Mouse (Mus musculus) neural tube, embryonic 10.5 days (tissue): ENCODE data around the gene Wfdc3.

Experiments used
- DNase-seq: peaks from one replicate; pipeline ENCODE4 v3.0.0-alpha.2; 2017; ENCODE audit warnings: low spot score; ENCODE audit errors: extremely low spot score

Gene Wfdc3

DNA sequence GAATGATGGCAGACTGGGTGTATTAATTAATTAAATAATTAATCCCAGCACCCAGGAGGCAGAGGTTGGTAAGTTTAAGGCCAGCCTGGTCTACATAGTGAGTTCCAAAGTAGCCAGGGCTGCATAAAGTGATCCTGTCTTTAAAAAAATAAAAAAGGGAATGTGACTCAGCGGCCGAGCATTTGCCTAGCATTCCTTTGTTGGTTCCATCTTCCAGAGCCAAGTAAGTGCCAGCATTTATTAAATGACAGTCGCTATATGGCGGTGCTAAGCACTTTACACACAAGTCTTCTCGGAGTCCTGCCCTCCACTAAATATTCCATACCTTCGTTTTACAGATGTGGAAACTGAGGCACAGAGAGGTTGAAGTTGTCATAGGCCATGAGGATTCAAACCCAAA lies 30.4 kb upstream of the Wfdc3 start:
- DNase-seq, result no peak

- no peak for DNase-seq
Measured at GRCm38 (mm10) chr2:164773989-164774364, 28.2 kb upstream of the Wfdc3 start.

DNA sequence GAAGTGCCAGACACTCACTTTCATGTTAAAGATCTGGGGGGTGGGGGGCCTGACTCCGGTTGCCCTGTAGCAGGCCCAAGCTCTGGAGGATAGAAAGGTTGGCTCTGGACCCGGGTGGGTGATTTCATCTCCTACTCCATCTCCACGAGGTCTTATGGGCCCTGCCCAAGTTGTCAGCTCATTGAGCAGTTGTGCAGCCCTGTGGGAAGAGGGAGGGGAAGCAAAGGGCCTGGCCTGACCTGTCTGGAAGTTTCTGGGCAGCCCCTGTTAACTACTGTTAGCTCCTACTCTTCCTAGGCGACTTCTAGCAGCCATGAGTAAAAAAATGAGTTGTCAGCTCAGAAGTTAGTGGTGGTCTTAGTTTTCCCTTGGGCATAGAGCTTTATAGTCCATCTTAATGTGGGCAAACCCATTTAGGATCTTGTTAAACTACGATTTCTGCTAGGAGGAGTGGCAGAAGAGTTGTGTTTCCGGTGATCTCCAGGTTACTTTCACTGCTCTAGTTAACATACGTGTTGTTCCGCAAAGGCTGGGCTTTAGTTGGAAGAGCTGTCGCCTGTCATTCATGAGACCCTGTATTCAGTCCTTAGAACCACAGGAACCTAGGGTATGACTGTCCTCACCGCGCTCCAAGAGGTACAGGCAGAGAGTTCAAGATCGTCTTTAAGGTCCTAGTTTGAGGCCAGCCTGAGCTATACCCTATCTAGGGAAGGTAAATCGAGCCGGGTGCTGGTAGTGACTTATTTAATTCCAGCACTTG lies 27.7 kb upstream of the Wfdc3 start:
- DNase-seq, result no peak

- no peak for DNase-seq
Measured at GRCm38 (mm10) chr2:164771123-164771522, 25.4 kb upstream of the Wfdc3 start.

GRCm38 (mm10) chr2:164770279-164770678 lies 24.5 kb upstream of the Wfdc3 start:
- DNase-seq, result no peak

DNA sequence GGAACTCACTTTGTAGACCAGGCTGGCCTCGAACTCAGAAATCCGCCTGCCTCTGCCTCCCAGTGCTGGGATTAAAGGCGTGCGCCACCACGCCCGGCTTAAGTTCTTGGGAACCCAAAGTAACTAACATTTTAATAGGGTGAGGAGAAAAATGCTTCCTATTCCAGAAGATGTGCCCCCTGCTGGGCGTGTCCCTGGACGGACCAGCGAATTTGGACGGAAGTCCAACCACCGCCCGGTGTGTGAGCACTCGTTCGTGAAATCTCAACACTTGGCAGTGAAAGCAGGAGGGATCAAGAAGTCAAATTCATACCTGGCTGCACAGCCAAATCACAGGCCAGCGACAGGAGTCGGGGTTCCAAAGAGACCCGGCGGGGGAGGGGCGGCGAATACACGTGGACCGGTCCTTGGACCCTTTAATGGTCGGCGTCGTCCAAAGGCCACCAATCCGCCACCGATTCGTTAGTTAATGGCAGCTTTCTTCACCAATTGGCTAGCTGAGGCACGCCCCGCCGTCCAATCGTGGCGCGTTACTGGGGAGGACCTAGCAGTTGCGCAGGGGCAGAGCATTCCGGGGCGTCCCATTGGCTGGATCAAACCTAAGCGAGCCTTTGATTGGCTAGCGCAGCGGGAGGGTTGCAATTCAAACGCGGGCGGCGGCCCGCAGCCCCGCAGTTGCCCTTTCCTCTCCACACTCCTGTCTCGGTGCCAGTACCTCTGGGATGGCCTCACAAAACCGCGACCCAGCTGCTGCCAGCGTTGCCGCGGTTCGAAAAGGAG lies 23.7 kb upstream of the Wfdc3 start, which contains the start of gene Ube2c:
Gene Ube2c (plus strand): TSS at position 641 of the 780 bp plus-strand sequence.
- peak; percentile 97 for DNase-seq

GRCm38 (mm10) chr2:164767812-164768540 lies 22.2 kb upstream of the Wfdc3 start:
- DNase-seq, result no peak

- no peak for DNase-seq
Measured at GRCm38 (mm10) chr2:164765841-164766240, 20.1 kb upstream of the Wfdc3 start.

DNA sequence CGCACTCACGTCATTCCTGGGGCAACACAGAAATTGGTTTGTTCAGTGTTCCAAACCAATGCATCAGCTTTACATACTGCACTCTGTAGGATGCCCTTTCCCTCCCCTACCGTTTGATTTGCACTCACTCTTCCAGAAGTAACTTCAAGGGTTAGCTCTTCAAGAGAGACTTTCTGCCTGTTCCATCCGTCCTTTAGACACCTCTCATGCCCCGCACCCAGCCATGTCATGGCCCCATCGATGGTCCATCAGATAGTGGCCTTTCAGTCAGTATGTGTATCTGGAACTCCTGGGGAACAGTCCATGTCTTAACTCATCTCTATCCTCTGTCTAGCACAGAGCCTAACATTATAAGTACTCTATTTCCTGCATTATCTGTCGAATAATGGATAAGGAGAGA lies 16.9 kb upstream of the Wfdc3 start:
- DNase-seq, result no peak

DNA sequence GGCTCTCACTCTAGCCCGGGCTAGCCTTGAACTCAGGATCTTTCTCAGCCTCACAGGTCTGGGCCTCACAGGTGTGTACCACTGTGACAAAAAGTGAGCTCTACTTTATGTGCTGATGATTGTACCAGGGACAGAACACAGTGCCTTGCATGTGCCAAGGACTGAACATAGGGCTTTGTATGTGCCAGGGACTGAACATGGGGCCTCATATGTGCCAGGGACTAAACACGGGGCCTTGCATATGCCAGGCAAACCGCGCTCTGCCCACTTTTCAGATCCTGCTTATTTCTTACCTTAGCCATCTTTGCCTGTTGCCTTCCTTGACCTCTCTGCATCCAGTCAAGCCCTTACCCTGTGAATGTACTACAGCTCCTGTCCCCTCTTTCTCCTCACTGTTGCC lies 16.2 kb upstream of the Wfdc3 start:
- DNase-seq, result no peak

GRCm38 (mm10) chr2:164761502-164761901 lies 15.8 kb upstream of the Wfdc3 start:
- DNase-seq, result no peak

GRCm38 (mm10) chr2:164760059-164760833 lies 14.5 kb upstream of the Wfdc3 start:
- no peak for DNase-seq

DNA sequence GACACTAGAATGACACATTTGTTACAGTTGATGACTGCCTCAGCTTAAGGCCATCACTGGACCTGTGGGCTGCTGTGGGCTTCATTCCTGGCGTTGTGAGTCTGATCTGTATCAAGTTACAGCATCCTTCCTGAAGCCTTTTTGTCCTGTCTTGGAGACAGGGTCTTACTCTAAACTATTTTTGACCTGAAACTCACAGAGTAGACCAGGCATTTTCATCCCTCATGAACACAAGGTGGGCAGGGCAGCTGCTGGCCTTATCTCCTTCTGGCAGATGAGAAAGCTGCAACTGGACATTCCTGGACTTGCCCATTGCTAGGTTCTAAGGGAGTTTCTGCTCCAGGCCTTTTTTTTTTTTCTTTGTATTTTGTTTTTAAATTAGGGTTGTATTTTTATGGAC lies 13.0 kb upstream of the Wfdc3 start:
- no peak for DNase-seq

- no peak for DNase-seq
Measured at GRCm38 (mm10) chr2:164757841-164758240, 12.1 kb upstream of the Wfdc3 start.

DNA sequence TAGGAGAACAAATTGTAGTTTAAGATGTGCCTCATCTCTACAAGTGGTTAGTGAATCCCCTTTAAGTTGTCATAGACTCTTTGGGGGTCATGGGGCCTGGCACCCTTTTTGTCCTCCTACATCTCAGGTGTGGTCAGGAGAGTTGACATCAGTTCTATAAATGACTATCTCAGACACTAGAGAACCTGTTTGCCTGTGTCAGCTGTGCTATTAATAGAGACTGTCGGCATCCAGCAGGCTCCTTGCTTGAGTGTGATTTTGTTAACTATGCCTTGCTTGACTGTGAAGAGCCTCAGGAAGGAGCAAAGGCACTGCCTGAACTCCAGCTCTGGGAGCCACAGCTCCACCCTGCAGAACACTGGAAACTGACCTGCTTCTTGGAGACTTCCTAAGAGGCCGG lies 9.1 kb upstream of the Wfdc3 start:
- no peak for DNase-seq

DNA sequence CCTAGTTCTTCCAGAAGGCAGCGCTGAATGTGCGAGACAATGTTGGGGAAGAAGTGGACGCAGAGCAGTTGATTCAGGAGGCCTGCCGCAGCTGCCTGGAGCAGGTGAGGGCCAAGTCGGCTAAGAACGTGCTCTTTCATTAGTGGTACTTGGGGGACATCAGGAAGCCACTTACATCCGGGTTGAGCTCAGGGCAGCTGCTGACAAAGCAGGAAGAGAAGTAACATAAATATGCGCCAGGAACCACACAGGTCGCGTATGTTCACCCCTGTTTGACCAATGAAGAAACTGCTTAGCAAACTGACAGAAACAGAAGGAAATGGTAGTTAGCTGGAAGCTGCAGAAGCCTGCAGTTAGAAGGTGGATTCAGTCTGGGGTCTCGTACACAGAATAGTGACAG lies 8.4 kb upstream of the Wfdc3 start:
- no peak for DNase-seq

DNA sequence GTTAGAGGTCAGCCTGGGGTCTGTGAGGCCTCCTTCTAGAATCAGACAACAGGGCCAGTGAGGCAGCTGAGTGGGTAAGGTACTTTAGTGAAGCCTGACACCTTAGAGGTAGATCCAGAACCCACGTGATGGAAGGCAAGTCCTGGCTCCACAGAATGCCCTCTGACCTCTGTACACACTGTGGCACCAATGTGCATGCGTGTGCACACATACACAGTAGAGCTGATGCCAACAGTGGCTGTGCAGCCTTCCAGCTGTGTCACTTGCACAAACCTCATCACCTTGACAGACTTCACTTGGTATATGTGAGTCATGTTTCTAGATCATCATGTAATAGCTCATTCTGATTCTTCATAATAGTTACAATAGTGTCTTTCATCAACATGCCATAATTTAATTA lies 6.7 kb upstream of the Wfdc3 start:
- DNase-seq, result no peak

DNA sequence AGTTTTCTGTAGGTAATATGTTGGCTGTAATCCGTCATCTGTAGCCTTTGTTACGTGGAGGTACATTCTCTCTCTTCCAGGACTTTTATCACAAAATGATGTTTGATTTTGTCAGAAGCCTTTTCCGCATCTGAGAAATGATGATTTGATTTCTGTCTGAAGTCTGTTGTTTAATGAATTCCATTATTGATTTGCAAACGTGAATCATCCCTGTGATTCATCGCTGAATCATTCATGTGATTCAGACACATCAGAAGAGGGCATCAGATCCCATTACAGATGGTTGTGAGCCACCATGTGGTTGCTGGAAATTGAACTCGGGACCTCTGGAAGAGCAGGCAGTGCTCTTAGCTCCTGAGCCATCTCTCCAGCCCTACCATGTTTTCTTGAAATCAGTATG lies 3.3 kb upstream of the Wfdc3 start:
- no peak for DNase-seq

DNA sequence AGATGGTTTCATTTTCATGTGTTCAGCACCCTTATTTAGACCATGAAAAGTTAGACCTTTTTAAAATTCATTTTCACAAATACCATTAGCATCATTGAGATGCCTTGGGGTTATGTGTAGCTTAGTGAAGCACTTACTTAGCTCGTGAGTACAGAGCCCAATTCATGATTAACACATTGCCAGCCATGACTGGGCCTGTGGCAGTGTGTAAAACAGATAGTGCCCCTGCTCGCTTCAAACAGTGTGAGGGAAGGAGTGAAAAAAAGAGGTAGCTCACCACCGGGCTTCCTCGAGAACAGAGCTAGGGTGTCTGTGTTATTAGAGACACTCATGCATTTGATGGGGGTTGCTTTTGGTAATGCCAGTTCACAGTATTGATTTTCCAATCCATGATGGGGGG lies 2.5 kb upstream of the Wfdc3 start:
- DNase-seq, result no peak

DNA sequence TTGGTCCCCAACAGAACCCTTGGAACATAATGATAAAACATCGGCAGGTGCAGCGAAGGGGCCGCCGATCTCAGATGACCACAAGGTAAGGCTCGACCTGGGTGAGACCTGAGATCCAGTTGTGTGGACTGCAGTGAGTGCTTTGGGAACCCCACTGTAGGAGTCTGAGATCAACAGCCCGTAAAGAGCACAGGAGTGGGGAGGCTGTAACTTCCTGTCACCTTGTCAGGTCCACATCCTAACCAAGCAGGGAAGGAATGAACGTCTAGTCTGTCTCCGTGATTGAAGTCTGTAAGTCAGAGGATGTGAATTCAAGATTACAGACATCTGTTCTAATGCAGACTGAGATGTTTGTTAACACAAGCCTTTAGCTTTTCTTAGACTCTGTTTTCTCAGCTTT lies 962 bp upstream of the Wfdc3 start:
- DNase-seq, result no peak

DNA sequence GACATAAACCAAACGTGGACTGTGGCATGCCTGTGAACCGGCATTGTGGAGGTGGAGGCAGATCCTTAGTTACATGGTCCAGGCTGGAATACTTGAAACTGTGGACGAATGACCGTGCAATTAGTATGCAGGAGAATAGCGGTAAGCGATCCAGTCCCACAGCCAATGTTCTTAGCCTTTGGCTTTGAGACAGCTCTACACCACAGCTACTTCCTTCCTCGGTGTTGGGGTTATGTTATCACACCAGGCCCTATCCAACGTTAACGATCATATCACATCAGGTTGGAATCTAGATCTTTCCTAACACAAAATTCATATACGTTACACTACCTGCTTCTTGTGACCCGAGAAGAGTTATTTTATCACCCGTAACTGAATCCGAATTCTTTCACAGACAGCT lies 744 bp downstream of the Wfdc3 start:
- DNase-seq, result no peak
